Mouse (Mus musculus) neural tube, embryonic 12.5 days (tissue): Measurements from ENCODE around the gene Lamc3. TPM values are rescaled to one million over a fixed set of nuclear protein-coding genes. Genes with fewer than 3 reads are reported as not detected.

Experiments
- polyA plus RNA-seq: library from polyadenylated mRNA; unstranded; fragments of >200 nt; fragmentation: Nextera tagmentation; extraction: Ambion mirVana; gene quantifications from 2 replicates; pipeline ENCODE4 v1.2.1, GENCODE M21; 2016

Lamc3 gene
- polyA plus RNA-seq, 1 experiment from 2014 or later, result 9.1 TPM

Other genes starting within 250 kb of the Lamc3 start
- gene Prdm12, start 247.3 kb upstream of the Lamc3 start, polyA plus RNA-seq, result 37.3 and 54.2 TPM in 2 replicates
- gene Exosc2, start 216.6 kb upstream of the Lamc3 start, polyA plus RNA-seq, result 50.5 and 51.3 TPM in 2 replicates
- gene Abl1, start 198.9 kb upstream of the Lamc3 start, polyA plus RNA-seq, result 38.2 and 38.6 TPM in 2 replicates
- 0.15 and 0.16 TPM in 2 replicates for gene Qrfp, start 76.7 kb upstream of the Lamc3 start, polyA plus RNA-seq
- 2.3 and 3.0 TPM in 2 replicates for gene Fibcd1, start 41.3 kb upstream of the Lamc3 start, polyA plus RNA-seq
- 39.5 and 39.6 TPM in 2 replicates for gene Aif1l, start 62.8 kb downstream of the Lamc3 start, polyA plus RNA-seq
- gene Nup214, start 87.1 kb downstream of the Lamc3 start, polyA plus RNA-seq, result 63.7 and 74.6 TPM in 2 replicates
- 2.2 and 2.9 TPM in 2 replicates for gene Fam78a, start 197.6 kb downstream of the Lamc3 start, polyA plus RNA-seq
- gene Plpp7, start 208.2 kb downstream of the Lamc3 start, polyA plus RNA-seq, result 13.7 and 14.9 TPM in 2 replicates